Mouse (Mus musculus) macrophage (primary cell): ENCODE measurements around the gene Lsr. TPM values are rescaled to one million over a fixed set of nuclear protein-coding genes. Genes with fewer than 3 reads are reported as not detected.

Experiments
- H3K27ac ChIP-seq: fragments of 350-480 bp; formaldehyde crosslinking; 2 replicates; pipeline ENCODE4 v1.9.0; 2021
- H3K36me3 ChIP-seq: fragments of 350-480 bp; formaldehyde crosslinking; 2 replicates; pipeline ENCODE4 v1.9.0; 2021; ENCODE audit errors: inconsistent target
- H3K4me3 ChIP-seq: fragments of 350-480 bp; formaldehyde crosslinking; 2 replicates; pipeline ENCODE4 v1.9.0; 2021; ENCODE audit errors: inconsistent target
- H3K79me2 ChIP-seq: fragments of 350-480 bp; formaldehyde crosslinking; 2 replicates; pipeline ENCODE4 v1.9.0; 2021; ENCODE audit errors: inconsistent target
- WGBS: methylation state at CpG from one replicate; pipeline ENCODE4 v1.1.7; 2026; ENCODE audit warnings: inconsistent platforms; ENCODE audit not compliant: missing documents; 5-methylcytosine and 5-hydroxymethylcytosine counted together
- polyA plus RNA-seq: library from polyadenylated mRNA; stranded (reverse); fragments of 250-400 nt; gene quantifications from 3 replicates; pipeline ENCODE4 v1.2.4, GENCODE M21; 2018; ENCODE audit warnings: inconsistent platforms

Lsr gene
- polyA plus RNA-seq, 1 experiment from 2014 or later, result 0.29 TPM

- under 1% methylated on average over 37 of the region's 37 CpGs for WGBS
- Histone ChIP-seq H3K27ac (peak within 1 kb of the TSS; percentile 41), H3K36me3 (no peaks in the 10 kb centered on the region), H3K79me2 (no peaks in the 10 kb centered on the region), H3K4me3 (peak within 1 kb of the TSS; percentile 35)
These were observed 431 bp upstream of the Lsr start, which contains the start of gene Fam187b for GRCm38 (mm10) chr7:30973501-30974289. Gene Fam187b, plus strand, starts transcription at chr7:30973790.

DNA sequence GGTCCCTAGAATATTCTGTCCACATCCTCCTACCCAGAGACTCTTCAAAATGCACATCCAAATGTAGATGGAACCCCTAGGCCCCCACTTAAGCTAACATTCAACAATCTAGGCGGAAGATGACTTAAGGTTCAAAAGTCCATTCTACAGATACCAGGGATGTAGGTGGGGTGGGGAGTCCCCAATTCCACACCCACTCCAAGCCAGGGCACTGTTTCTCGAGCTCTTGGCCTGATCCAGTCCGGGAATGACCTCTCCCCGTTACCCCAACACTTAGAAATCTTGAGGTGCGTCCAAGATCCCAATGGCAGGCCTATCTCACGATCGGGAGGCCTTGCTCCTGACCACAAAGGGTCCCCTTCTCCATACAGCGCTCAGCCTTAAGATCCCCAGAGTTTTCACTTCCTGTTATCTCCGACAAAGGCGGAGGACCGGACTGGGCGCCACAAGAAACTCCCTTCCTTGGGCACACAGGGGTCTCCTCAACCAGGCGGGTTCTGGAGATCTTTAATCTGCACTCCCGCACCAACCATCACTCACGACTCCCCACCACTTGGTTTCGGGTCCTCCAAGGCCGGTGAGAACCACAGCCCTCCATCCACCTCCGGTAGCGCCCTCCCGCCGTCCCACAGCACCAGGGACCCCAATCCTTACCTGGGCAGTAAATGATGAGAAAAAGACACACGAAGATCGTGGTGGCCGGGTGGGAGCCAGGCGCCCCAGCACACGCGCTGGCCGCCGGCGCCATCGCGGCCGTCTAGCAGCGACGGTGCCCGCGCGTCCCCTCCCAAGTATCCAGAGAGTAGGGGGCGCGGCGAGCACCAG is 626 bp downstream of the Lsr start:
- no peaks in the 10 kb centered on the region for H3K79me2 ChIP-seq
- H3K36me3 ChIP-seq, result no peaks in the 10 kb centered on the region
- H3K4me3 ChIP-seq, result no peak overlapping the region
- H3K27ac ChIP-seq, result no peak overlapping the region
- WGBS, result 22% methylated on average over 41 of the region's 41 CpGs

GRCm38 (mm10) chr7:30971901-30972300 is 1.4 kb downstream of the Lsr start:
- H3K4me3 ChIP-seq, result no peak overlapping the region
- no peaks in the 10 kb centered on the region for H3K36me3 ChIP-seq
- WGBS, result 93% methylated on average over 15 of the region's 15 CpGs
- no peaks in the 10 kb centered on the region for H3K79me2 ChIP-seq
- no peak overlapping the region for H3K27ac ChIP-seq

- no peaks in the 10 kb centered on the region for H3K36me3 ChIP-seq
- 95% methylated on average over 4 of the region's 4 CpGs for WGBS
These were observed 4.1 kb downstream of the Lsr start for GRCm38 (mm10) chr7:30969174-30969573.

GRCm38 (mm10) chr7:30968611-30969010 is 4.7 kb downstream of the Lsr start:
- Histone ChIP-seq H3K4me3 (no peak overlapping the region), H3K27ac (no peak overlapping the region), H3K36me3 (no peaks in the 10 kb centered on the region), H3K79me2 (no peaks in the 10 kb centered on the region)
- 92% methylated on average over 8 of the region's 8 CpGs for WGBS

More at GRCm38 (mm10) chr7:30969174-30969573, 4.1 kb downstream of the Lsr start:
- Histone ChIP-seq H3K79me2 (no peaks in the 10 kb centered on the region), H3K27ac (no peak overlapping the region), H3K4me3 (no peak overlapping the region)

- no peaks in the 10 kb centered on the region for H3K79me2 ChIP-seq
- H3K27ac ChIP-seq, result no peak overlapping the region
- no peaks in the 10 kb centered on the region for H3K36me3 ChIP-seq
- 43% methylated on average over 3 of the region's 3 CpGs for WGBS
- H3K4me3 ChIP-seq, result no peak overlapping the region
These were observed 6.6 kb downstream of the Lsr start for GRCm38 (mm10) chr7:30966657-30967056.

- Histone ChIP-seq H3K27ac (no peak overlapping the region), H3K79me2 (no peaks in the 10 kb centered on the region), H3K4me3 (no peak overlapping the region), H3K36me3 (no peaks in the 10 kb centered on the region)
- 98% methylated on average over 14 of the region's 14 CpGs for WGBS
These were observed 7.6 kb downstream of the Lsr start for GRCm38 (mm10) chr7:30965677-30966076.

- no peaks in the 10 kb centered on the region for H3K36me3 ChIP-seq
- no peak overlapping the region for H3K4me3 ChIP-seq
- WGBS, result 92% methylated on average over 7 of the region's 7 CpGs
- H3K27ac ChIP-seq, result no peak overlapping the region
- H3K79me2 ChIP-seq, result no peaks in the 10 kb centered on the region
These were observed 8.9 kb downstream of the Lsr start for GRCm38 (mm10) chr7:30964366-30964765.

DNA sequence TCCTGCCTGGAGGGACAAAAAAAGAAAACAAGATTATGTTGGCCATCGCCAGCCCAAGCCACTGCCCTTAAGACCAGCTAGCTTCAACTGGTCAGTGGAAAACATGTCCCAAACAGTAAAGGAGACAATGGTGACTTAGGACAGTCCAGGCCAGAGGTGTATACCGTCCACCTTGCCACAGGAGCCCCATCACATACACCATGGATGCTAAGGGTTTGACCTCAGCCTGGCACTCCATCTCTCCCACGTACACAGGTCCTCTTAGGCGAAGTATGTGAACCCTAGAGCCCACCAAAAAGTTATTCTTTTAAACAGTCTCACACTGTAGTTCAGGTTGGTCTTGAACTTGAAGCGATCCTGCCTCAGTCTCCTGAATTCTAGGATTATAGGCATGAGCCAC is 10.4 kb downstream of the Lsr start:
- H3K79me2 ChIP-seq, result peaks cover 8% of the 10 kb centered on the region
- H3K4me3 ChIP-seq, result no peak overlapping the region
- WGBS, result 93% methylated on average over 5 of the region's 5 CpGs
- no peak overlapping the region for H3K27ac ChIP-seq
- no peaks in the 10 kb centered on the region for H3K36me3 ChIP-seq

DNA sequence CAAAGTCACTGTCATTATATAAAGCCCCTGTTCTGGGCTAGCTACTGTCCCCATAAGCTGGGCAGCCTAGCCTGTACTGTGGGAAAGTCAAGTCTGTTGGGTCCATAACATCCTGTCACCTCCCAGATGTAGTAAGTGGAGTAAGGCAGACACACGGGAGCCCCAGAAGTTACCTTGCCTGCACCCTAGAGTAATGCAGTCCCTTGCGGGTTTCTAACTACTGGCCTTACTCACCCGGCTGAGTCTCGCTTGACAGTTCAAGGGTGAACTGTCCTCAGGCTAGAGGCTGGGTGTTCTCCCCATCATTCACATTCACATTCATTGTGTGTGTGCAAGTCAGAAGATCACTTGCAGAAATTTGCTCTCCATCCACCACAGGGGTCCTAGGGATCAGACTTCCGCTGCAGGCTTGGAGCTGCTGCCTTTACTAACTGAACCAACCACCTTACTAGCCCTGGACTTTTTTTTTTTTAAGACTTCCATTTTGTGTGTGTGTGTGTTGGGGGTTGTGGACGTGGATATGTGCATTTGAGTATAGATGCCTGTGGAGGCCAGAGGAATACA is 13.4 kb downstream of the Lsr start:
- peaks cover 19% of the 10 kb centered on the region for H3K79me2 ChIP-seq
- no peak overlapping the region for H3K27ac ChIP-seq
- no peak overlapping the region for H3K4me3 ChIP-seq
- H3K36me3 ChIP-seq, result peaks cover 2% of the 10 kb centered on the region; the same call in 1 of the 2 replicates
- 91% methylated on average over 6 of the region's 6 CpGs for WGBS

- 99% methylated on average over 9 of the region's 9 CpGs for WGBS
- Histone ChIP-seq H3K4me3 (no peak overlapping the region), H3K79me2 (peaks cover 20% of the 10 kb centered on the region)
These were observed 14.3 kb downstream of the Lsr start for GRCm38 (mm10) chr7:30958866-30959487.

GRCm38 (mm10) chr7:30958109-30958865 is 15.0 kb downstream of the Lsr start:
- Histone ChIP-seq H3K79me2 (peaks cover 20% of the 10 kb centered on the region), H3K27ac (peak overlapping the region; percentile 73), H3K36me3 (peaks cover 8% of the 10 kb centered on the region; the same call in 1 of the 2 replicates), H3K4me3 (peak overlapping the region; percentile 61)
- WGBS, result 87% methylated on average over 28 of the region's 28 CpGs

More at GRCm38 (mm10) chr7:30958866-30959487, 14.3 kb downstream of the Lsr start:
- Histone ChIP-seq H3K36me3 (peaks cover 8% of the 10 kb centered on the region; the same call in 1 of the 2 replicates), H3K27ac (no peak overlapping the region)

GRCm38 (mm10) chr7:30957367-30957783 is 15.9 kb downstream of the Lsr start:
- H3K4me3 ChIP-seq, result peak overlapping the region; percentile 61
- WGBS, result 0% methylated on average over 39 of the region's 43 CpGs
- H3K79me2 ChIP-seq, result peaks cover 26% of the 10 kb centered on the region
- peak overlapping the region; percentile 73 for H3K27ac ChIP-seq
- peaks cover 12% of the 10 kb centered on the region; the same call in 1 of the 2 replicates for H3K36me3 ChIP-seq
